Mouse (Mus musculus) forebrain, embryonic 15.5 days (tissue): Measurements from ENCODE around the gene Paqr3. TPM values are rescaled to one million over a fixed set of nuclear protein-coding genes. Genes with fewer than 3 reads are reported as not detected.

ENCODE experiments used
- ATAC-seq: fragments of 200-750 bp; cut with Nextera tagmentation; replicated peaks from 2 replicates; pipeline ENCODE4 v1.8.0; 2017; ENCODE audit warnings: mild to moderate bottlenecking, moderate TSS enrichment, moderate library complexity
- H3K27ac ChIP-seq: fragments of 300-500 bp; sonication (generic); replicated peaks from 2 replicates; pipeline ENCODE4 v1.5.1; 2015; ENCODE audit warnings: mild to moderate bottlenecking, inconsistent platforms
- H3K27me3 ChIP-seq: fragments of 300-500 bp; sonication (generic); 2 replicates; pipeline ENCODE4 v1.6.1; 2015; ENCODE audit warnings: inconsistent platforms
- H3K36me3 ChIP-seq: fragments of 300-500 bp; sonication (generic); 2 replicates; pipeline ENCODE4 v1.6.1; 2015; ENCODE audit warnings: mild to moderate bottlenecking, inconsistent platforms
- H3K4me1 ChIP-seq: fragments of 300-500 bp; sonication (generic); 2 replicates; pipeline ENCODE4 v1.6.1; 2015; ENCODE audit warnings: inconsistent platforms
- H3K4me2 ChIP-seq: fragments of 300-500 bp; sonication (generic); replicated peaks from 2 replicates; pipeline ENCODE4 v1.6.1; 2015; ENCODE audit warnings: mild to moderate bottlenecking, inconsistent platforms
- H3K4me3 ChIP-seq: fragments of 300-500 bp; sonication (generic); 2 replicates; pipeline ENCODE4 v1.5.1; 2015; ENCODE audit warnings: mild to moderate bottlenecking, inconsistent platforms
- H3K9ac ChIP-seq: fragments of 300-500 bp; sonication (generic); replicated peaks from 2 replicates; pipeline ENCODE4 v1.6.1; 2015; ENCODE audit warnings: mild to moderate bottlenecking, inconsistent platforms
- H3K9me3 ChIP-seq: fragments of 300-500 bp; sonication (generic); 2 replicates; pipeline ENCODE4 v1.6.1; 2016; ENCODE audit warnings: inconsistent platforms
- WGBS: fragments of 180-500 bp; shearing (Covaris S2); methylation state at CpG from one replicate; pipeline ENCODE4 v1.1.7; 2015; ENCODE audit warnings: mixed read lengths; 5-methylcytosine and 5-hydroxymethylcytosine counted together
- polyA plus RNA-seq: library from polyadenylated mRNA; unstranded; fragments of >200 nt; fragmentation: Nextera tagmentation; extraction: Ambion mirVana; gene quantifications from 2 replicates; pipeline ENCODE4 v1.2.1, GENCODE M21; 2015

The Paqr3 gene
- polyA plus RNA-seq, 1 experiment from 2014 or later, result 21.7 TPM

GRCm38 (mm10) chr5:97108333-97108732 lies 3.1 kb downstream of the Paqr3 start:
- Histone ChIP-seq H3K27me3 (no peaks in the 10 kb centered on the region), H3K27ac (no peak overlapping the region), H3K36me3 (peaks cover 16% of the 10 kb centered on the region; the same call in 1 of the 2 replicates), H3K4me2 (no peak overlapping the region), H3K9ac (no peak overlapping the region), H3K4me1 (peaks cover 27% of the 10 kb centered on the region), H3K4me3 (no peak overlapping the region), H3K9me3 (no peaks in the 10 kb centered on the region)
- WGBS, result 90% methylated on average over 5 of the region's 5 CpGs
- no peak for ATAC-seq

GRCm38 (mm10) chr5:97099954-97100353 lies 11.4 kb downstream of the Paqr3 start:
- no peak overlapping the region for H3K27ac ChIP-seq
- no peaks in the 10 kb centered on the region for H3K4me1 ChIP-seq
- no peaks in the 10 kb centered on the region for H3K9me3 ChIP-seq
- no peak overlapping the region for H3K4me2 ChIP-seq
- peaks cover 42% of the 10 kb centered on the region for H3K36me3 ChIP-seq
- no peak overlapping the region for H3K4me3 ChIP-seq
- no peaks in the 10 kb centered on the region for H3K27me3 ChIP-seq
- 95% methylated on average over 8 of the region's 8 CpGs for WGBS
- H3K9ac ChIP-seq, result no peak overlapping the region
- no peak for ATAC-seq

- H3K4me1 ChIP-seq, result no peaks in the 10 kb centered on the region
- 72% methylated on average over 9 of the region's 9 CpGs for WGBS
- no peaks in the 10 kb centered on the region for H3K27me3 ChIP-seq
- no peaks in the 10 kb centered on the region for H3K9me3 ChIP-seq
- H3K9ac ChIP-seq, result no peak overlapping the region
- no peak overlapping the region for H3K27ac ChIP-seq
- peaks cover 42% of the 10 kb centered on the region for H3K36me3 ChIP-seq
- ATAC-seq, result no peak
- H3K4me2 ChIP-seq, result no peak overlapping the region
- H3K4me3 ChIP-seq, result no peak overlapping the region
These were observed 13.8 kb downstream of the Paqr3 start for GRCm38 (mm10) chr5:97097631-97098041.

DNA sequence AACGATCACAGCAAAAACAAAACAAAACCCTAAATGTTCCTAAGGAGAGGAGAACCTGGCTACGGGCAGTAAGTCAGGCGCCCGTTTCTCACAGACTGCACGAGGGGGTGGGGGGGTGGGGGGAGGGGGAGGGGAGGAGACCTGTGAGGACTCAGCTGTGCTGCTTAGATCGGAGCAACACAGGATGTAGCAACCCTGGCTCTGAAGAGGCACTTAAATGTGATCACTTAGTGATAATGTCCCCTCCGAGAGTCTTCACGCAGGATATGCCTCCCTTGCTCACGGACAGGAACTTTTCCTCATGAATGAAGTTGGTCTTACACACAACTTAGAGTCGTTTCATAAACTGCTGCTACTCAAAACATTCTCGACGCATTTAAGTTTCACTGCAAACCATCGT lies 16.1 kb downstream of the Paqr3 start:
- Histone ChIP-seq H3K4me2 (no peak overlapping the region), H3K4me3 (no peak overlapping the region), H3K27ac (no peak overlapping the region), H3K4me1 (0 out of 2 replicates have a peak, but pooled peaks cover 1% of the 10 kb centered on the region), H3K9me3 (no peaks in the 10 kb centered on the region), H3K36me3 (peaks cover 32% of the 10 kb centered on the region; the same call in 1 of the 2 replicates), H3K9ac (no peak overlapping the region), H3K27me3 (no peaks in the 10 kb centered on the region)
- 84% methylated on average over 12 of the region's 13 CpGs for WGBS
- ATAC-seq, result no peak

DNA sequence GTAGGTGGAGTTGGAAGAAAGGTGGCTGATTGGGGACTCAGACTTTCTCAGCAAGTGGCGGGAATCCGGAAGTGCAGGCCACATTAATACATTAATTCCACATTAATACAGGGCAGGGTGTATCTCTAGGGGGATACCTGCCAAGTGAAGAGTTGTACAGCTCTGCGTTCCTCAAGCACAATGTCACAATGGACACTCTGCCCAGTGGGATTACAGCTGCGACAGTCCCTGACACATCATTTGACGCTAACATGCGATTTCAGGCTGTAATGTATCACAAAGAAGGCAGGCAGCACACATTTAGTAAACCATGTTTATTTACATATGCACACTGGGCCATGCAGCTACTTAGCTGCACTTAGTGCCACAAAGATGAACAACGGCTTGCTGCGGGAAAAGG lies 18.4 kb downstream of the Paqr3 start:
- Histone ChIP-seq H3K9ac (no peak overlapping the region), H3K27ac (no peak overlapping the region), H3K9me3 (no peaks in the 10 kb centered on the region), H3K4me3 (no peak overlapping the region), H3K27me3 (no peaks in the 10 kb centered on the region), H3K4me1 (0 out of 2 replicates have a peak, but pooled peaks cover 4% of the 10 kb centered on the region), H3K4me2 (no peak overlapping the region), H3K36me3 (peaks cover 21% of the 10 kb centered on the region; the same call in 1 of the 2 replicates)
- WGBS, result 82% methylated on average over 8 of the region's 8 CpGs
- ATAC-seq, result no peak

DNA sequence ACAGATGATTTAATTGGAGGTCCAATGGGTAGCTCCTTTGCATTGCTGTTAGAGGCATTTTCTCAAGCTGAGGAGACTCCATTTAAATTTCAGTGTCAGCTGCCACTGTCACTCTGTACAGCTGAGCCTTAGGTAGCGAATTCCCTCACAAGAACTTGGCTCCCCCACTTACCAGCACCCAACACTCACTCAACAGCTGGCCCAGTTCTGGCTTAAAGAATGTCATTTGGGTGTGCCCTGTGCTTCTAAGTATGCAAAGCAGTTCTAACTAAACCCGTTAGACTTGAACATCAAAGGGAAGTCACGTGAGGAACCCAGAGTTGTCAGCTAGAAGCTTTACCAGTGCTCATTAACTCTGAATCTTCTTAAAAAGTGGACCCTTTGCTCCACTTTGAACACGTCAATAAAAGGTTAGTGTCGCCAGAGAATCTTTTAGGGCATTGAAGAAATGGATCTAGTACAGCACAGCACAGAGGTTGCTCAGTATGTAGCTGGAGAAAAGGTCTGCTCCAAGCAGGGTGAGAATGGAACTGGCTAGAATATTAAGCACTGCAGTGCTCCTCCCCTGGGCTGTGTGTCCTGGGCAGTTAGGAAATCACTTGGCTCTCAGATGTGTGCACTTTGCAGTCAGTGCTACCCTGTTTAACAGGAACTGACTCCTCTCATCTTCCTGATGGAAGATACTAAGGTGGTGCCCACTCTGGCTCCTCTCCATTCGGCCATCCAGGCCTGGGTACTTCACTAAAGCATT lies 21.2 kb downstream of the Paqr3 start:
- Histone ChIP-seq H3K36me3 (peaks cover 33% of the 10 kb centered on the region), H3K4me3 (no peak overlapping the region), H3K9ac (no peak overlapping the region), H3K9me3 (no peaks in the 10 kb centered on the region), H3K4me2 (no peak overlapping the region), H3K4me1 (0 out of 2 replicates have a peak, but pooled peaks cover 4% of the 10 kb centered on the region), H3K27ac (no peak overlapping the region), H3K27me3 (no peaks in the 10 kb centered on the region)
- no peak for ATAC-seq
- 50% methylated on average over 6 of the region's 6 CpGs for WGBS

GRCm38 (mm10) chr5:97089426-97089825 lies 22.0 kb downstream of the Paqr3 start:
- H3K27ac ChIP-seq, result no peak overlapping the region
- no peak overlapping the region for H3K4me3 ChIP-seq
- H3K36me3 ChIP-seq, result peaks cover 34% of the 10 kb centered on the region
- 75% methylated on average over 3 of the region's 3 CpGs for WGBS
- no peaks in the 10 kb centered on the region for H3K27me3 ChIP-seq
- H3K9me3 ChIP-seq, result no peaks in the 10 kb centered on the region
- H3K4me1 ChIP-seq, result 0 out of 2 replicates have a peak, but pooled peaks cover 4% of the 10 kb centered on the region
- no peak for ATAC-seq
- H3K4me2 ChIP-seq, result no peak overlapping the region
- H3K9ac ChIP-seq, result no peak overlapping the region

GRCm38 (mm10) chr5:97088231-97088630 lies 23.2 kb downstream of the Paqr3 start:
- Histone ChIP-seq H3K27ac (no peak overlapping the region), H3K9ac (no peak overlapping the region), H3K4me1 (0 out of 2 replicates have a peak, but pooled peaks cover 4% of the 10 kb centered on the region), H3K4me2 (no peak overlapping the region), H3K9me3 (no peaks in the 10 kb centered on the region), H3K27me3 (no peaks in the 10 kb centered on the region), H3K36me3 (peaks cover 36% of the 10 kb centered on the region), H3K4me3 (no peak overlapping the region)
- no peak for ATAC-seq
- WGBS, result 85% methylated on average over 6 of the region's 6 CpGs

GRCm38 (mm10) chr5:97087746-97088145 lies 23.6 kb downstream of the Paqr3 start:
- no peak overlapping the region for H3K4me2 ChIP-seq
- H3K27me3 ChIP-seq, result no peaks in the 10 kb centered on the region
- no peak overlapping the region for H3K9ac ChIP-seq
- peaks cover 37% of the 10 kb centered on the region for H3K36me3 ChIP-seq
- no peaks in the 10 kb centered on the region for H3K9me3 ChIP-seq
- 95% methylated on average over 16 of the region's 16 CpGs for WGBS
- H3K27ac ChIP-seq, result no peak overlapping the region
- H3K4me1 ChIP-seq, result 0 out of 2 replicates have a peak, but pooled peaks cover 4% of the 10 kb centered on the region
- no peak for ATAC-seq
- no peak overlapping the region for H3K4me3 ChIP-seq

- H3K9me3 ChIP-seq, result no peaks in the 10 kb centered on the region
- H3K4me2 ChIP-seq, result no peak overlapping the region
- no peak overlapping the region for H3K27ac ChIP-seq
- peaks cover 37% of the 10 kb centered on the region for H3K36me3 ChIP-seq
- 93% methylated on average over 24 of the region's 24 CpGs for WGBS
- 0 out of 2 replicates have a peak, but pooled peaks cover 4% of the 10 kb centered on the region for H3K4me1 ChIP-seq
- no peaks in the 10 kb centered on the region for H3K27me3 ChIP-seq
- H3K4me3 ChIP-seq, result no peak overlapping the region
- no peak overlapping the region for H3K9ac ChIP-seq
- ATAC-seq, result no peak
These were observed 24.3 kb downstream of the Paqr3 start for GRCm38 (mm10) chr5:97087030-97087630.

GRCm38 (mm10) chr5:97085071-97085470 lies 26.3 kb downstream of the Paqr3 start:
- Histone ChIP-seq H3K27ac (no peak overlapping the region), H3K9me3 (no peaks in the 10 kb centered on the region), H3K4me2 (no peak overlapping the region), H3K4me1 (no peaks in the 10 kb centered on the region), H3K9ac (no peak overlapping the region), H3K36me3 (peaks cover 37% of the 10 kb centered on the region), H3K27me3 (no peaks in the 10 kb centered on the region), H3K4me3 (no peak overlapping the region)
- no peak for ATAC-seq
- whole genome bisulfite sequencing, result 94% methylated on average over 6 of the region's 6 CpGs

- WGBS, result 87% methylated on average over 4 of the region's 4 CpGs
- Histone ChIP-seq H3K27me3 (no peaks in the 10 kb centered on the region), H3K4me1 (no peaks in the 10 kb centered on the region), H3K4me3 (no peak overlapping the region), H3K27ac (no peak overlapping the region), H3K9ac (no peak overlapping the region), H3K9me3 (no peaks in the 10 kb centered on the region), H3K36me3 (peaks cover 37% of the 10 kb centered on the region), H3K4me2 (no peak overlapping the region)
- no peak for ATAC-seq
These were observed 26.9 kb downstream of the Paqr3 start for GRCm38 (mm10) chr5:97084541-97084940.
